Mouse (Mus musculus) cerebellum, adult 2 months (tissue): ENCODE measurements around the gene AC131692.1. TPM values are rescaled to one million over a fixed set of nuclear protein-coding genes. Genes with fewer than 3 reads are reported as not detected.
"Not testable (repeated sequence)": the region's sequence is repeated elsewhere in the genome, so short reads cannot be mapped to it uniquely, and the experiment has no call there.

Experiments
- DNase-seq, 2 experiments: peaks; one replicate each; pipeline ENCODE4 v3.0.0; 2021
- H3K27ac ChIP-seq: fragments of 200-500 bp; 2 replicates; pipeline ENCODE4 v1.5.1; 2012; ENCODE audit warnings: low read length, control low read depth, inconsistent platforms; ENCODE audit not compliant: insufficient read depth
- H3K27me3 ChIP-seq: fragments of 200-500 bp; 2 replicates; pipeline ENCODE4 v1.6.1; 2012; ENCODE audit warnings: inconsistent platforms, mild to moderate bottlenecking, low read length, moderate library complexity; ENCODE audit not compliant: control insufficient read depth, insufficient read depth
- H3K4me1 ChIP-seq: fragments of 200-500 bp; 2 replicates; pipeline ENCODE4 v1.6.1; 2011; ENCODE audit warnings: low read length; ENCODE audit not compliant: control insufficient read depth, insufficient read depth
- H3K4me3 ChIP-seq: fragments of 200-500 bp; replicated peaks from 2 replicates; pipeline ENCODE3; 2011; ENCODE audit warnings: mild to moderate bottlenecking, low read depth, low read length, control low read depth; ENCODE audit not compliant: insufficient read depth
- CTCF ChIP-seq: fragments of 200-500 bp; IDR thresholded peaks from 2 replicates; pipeline ENCODE4 v1.5.1; 2011; ENCODE audit warnings: low read depth, mild to moderate bottlenecking, control low read depth, low read length, moderate library complexity, borderline replicate concordance; ENCODE audit not compliant: insufficient read depth
- POLR2A ChIP-seq: fragments of 200-500 bp; IDR thresholded peaks from 2 replicates; pipeline ENCODE4 v1.6.1; 2011; ENCODE audit warnings: low read length, control low read depth, borderline replicate concordance; ENCODE audit not compliant: insufficient read depth
- WGBS: fragments of 180-500 bp; shearing (Covaris S2); methylation state at CpG from one replicate; pipeline ENCODE4 v1.1.7; 2018; 5-methylcytosine and 5-hydroxymethylcytosine counted together
- polyA plus RNA-seq: library from polyadenylated mRNA; depleted of rRNA; stranded (reverse); fragments of >200 nt; gene quantifications from 2 replicates; pipeline ENCODE4 v1.2.3, GENCODE M21; 2012

Gene AC131692.1
- polyA plus RNA-seq, 1 experiment: not detected

- Histone ChIP-seq H3K4me1 (no peaks in the 10 kb centered on the region; the same call in 1 of the 2 replicates), H3K4me3 (no peak overlapping the region), H3K27me3 (no peaks in the 10 kb centered on the region), H3K27ac (no peak overlapping the region)
- 24% methylated on average over 4 of the region's 4 CpGs for WGBS
- DNase-seq: peak in 1 of 2 experiments; percentile 47
- no peak for TF ChIP-seq POLR2A
- TF ChIP-seq CTCF: peak; percentile 54; the same call in 1 of the 2 replicates
Observed at GRCm38 (mm10) chr19:6126289-6126688, 32.1 kb downstream of the AC131692.1 start.

- 69% methylated on average over 10 of the region's 10 CpGs for WGBS
- 0 out of 2 replicates have a peak overlapping the region, but pooled peaks have one; percentile 17 for H3K27ac ChIP-seq
Observed at GRCm38 (mm10) chr19:6126789-6127580, 32.8 kb downstream of the AC131692.1 start.

DNA sequence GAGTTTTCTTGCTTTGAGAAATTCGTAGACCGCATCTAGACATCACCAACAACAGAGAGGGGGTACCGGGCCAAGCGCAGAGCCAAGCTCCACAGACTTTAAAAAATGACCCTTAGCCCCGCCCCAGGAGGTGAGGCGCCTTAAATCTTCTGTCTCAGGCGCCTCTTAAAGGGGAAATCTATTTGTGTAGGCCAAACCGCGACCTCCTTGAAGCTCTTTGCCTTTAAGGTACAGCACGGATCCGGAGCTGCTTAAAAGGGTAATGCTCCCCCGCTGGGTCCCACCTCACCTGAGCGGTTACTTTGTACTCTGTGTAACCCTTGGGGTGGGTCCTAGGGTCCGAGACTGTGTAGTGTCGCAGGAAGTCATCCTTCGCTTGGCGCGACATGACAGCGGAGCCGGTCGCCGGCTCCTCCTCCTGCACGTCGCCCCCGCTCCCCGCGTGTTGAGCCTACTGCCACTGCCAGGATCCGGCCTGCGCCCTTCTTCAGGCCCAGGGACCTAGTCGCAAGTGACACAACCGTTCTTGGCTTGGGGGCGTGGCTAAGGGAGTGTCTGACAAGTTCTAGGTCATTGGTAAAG, 33.6 kb downstream of the AC131692.1 start, which contains the start of gene Snx15:
Gene Snx15, minus strand, starts transcription at position 545 of the 582 bp plus-strand sequence.
- under 1% methylated on average over 32 of the region's 32 CpGs for WGBS
- Histone ChIP-seq H3K4me1 (no peaks in the 10 kb centered on the region; the same call in 1 of the 2 replicates), H3K27ac (peak within 1 kb of the TSS; percentile 67), H3K27me3 (no peaks in the 10 kb centered on the region), H3K4me3 (peak within 1 kb of the TSS; percentile 62)
- DNase-seq: peak; percentile 97 to 98
- TF ChIP-seq CTCF (no peak), POLR2A (peak; percentile 67; the same call in 1 of the 2 replicates)

More at GRCm38 (mm10) chr19:6126789-6127580, 32.8 kb downstream of the AC131692.1 start:
- no peaks in the 10 kb centered on the region for H3K27me3 ChIP-seq
- H3K4me1 ChIP-seq: no peaks in the 10 kb centered on the region; the same call in 1 of the 2 replicates
- H3K4me3 ChIP-seq: peak overlapping the region; percentile 62
- TF ChIP-seq CTCF (no peak), POLR2A (no peak)
- DNase-seq: no peak

- not testable (repeated sequence) for H3K27me3 ChIP-seq, H3K4me1 ChIP-seq, DNase-seq, H3K27ac ChIP-seq, H3K4me3 ChIP-seq
- 74% methylated on average over 7 of the region's 7 CpGs for WGBS
Observed at GRCm38 (mm10) chr19:6130414-6131128, 36.4 kb downstream of the AC131692.1 start.

- no peak for TF ChIP-seq CTCF
- no peak for TF ChIP-seq POLR2A
- Histone ChIP-seq H3K27ac (peak overlapping the region; percentile 63), H3K27me3 (no peaks in the 10 kb centered on the region), H3K4me3 (no peak overlapping the region), H3K4me1 (no peaks in the 10 kb centered on the region; the same call in 1 of the 2 replicates)
- WGBS: 68% methylated on average over 7 of the region's 7 CpGs
- no peak for DNase-seq
Observed at GRCm38 (mm10) chr19:6132171-6132827, 38.1 kb downstream of the AC131692.1 start.

GRCm38 (mm10) chr19:6133197-6133596, 39.0 kb downstream of the AC131692.1 start:
- H3K27ac ChIP-seq: peak overlapping the region; percentile 36; the same call in 1 of the 2 replicates
- DNase-seq, H3K4me1 ChIP-seq, H3K4me3 ChIP-seq, H3K27me3 ChIP-seq: not testable (repeated sequence)
- 30% methylated on average over 1 of the region's 1 CpGs for WGBS

DNA sequence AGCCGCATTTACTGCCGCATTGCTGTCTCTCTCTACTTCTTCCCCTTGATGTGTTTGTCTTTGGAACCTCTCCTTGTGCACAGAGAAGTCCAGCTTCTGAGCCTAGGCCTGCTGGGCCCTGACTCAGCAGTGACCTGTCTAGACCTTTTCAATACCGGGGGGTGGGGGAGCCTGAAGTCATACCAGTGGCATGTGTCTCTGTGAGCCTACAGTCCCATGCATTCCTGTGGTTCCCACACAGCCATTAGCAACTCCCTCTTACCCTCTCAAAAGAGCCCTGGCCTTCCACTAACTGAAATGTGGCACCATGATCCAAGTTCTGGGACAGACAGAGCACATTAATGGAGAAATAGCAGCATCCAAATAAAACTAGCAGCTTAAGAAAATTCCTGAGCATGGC, 42.2 kb downstream of the AC131692.1 start:
- DNase-seq: no peak
- H3K4me3 ChIP-seq: no peak overlapping the region
- 89% methylated on average over 3 of the region's 3 CpGs for WGBS
- H3K4me1 ChIP-seq: peaks cover 8% of the 10 kb centered on the region
- no peaks in the 10 kb centered on the region for H3K27me3 ChIP-seq
- TF ChIP-seq POLR2A: no peak
- TF ChIP-seq CTCF: no peak
- H3K27ac ChIP-seq: no peak overlapping the region
